Mouse (Mus musculus) c-Kit-positive CD71-positive TER-119-positive erythroid progenitor cells, embryonic 14.5 days (primary cell): Measurements from ENCODE around the gene Nt5c3b.

ENCODE experiments used
- DNase-seq: peaks from one replicate; pipeline ENCODE4 v3.0.0-alpha.2; 2013; ENCODE audit warnings: low spot score

Nt5c3b gene

GRCm38 (mm10) chr11:100426820-100427219 is 14.8 kb downstream of the Nt5c3b start:
- no peak for DNase-seq

GRCm38 (mm10) chr11:100425851-100426250 is 15.8 kb downstream of the Nt5c3b start:
- peak; percentile 78 for DNase-seq

- DNase-seq = no peak
Measured at GRCm38 (mm10) chr11:100423836-100424235, 17.8 kb downstream of the Nt5c3b start.

GRCm38 (mm10) chr11:100421537-100421936 is 20.1 kb downstream of the Nt5c3b start:
- DNase-seq = no peak

- no peak for DNase-seq
Measured at GRCm38 (mm10) chr11:100414914-100415822, 26.4 kb downstream of the Nt5c3b start, which contains the start of gene Fkbp10. Fkbp10 (plus strand) TSS chr11:100415697.

GRCm38 (mm10) chr11:100414021-100414913 is 27.3 kb downstream of the Nt5c3b start, which contains the start of gene P3h4:
P3h4 (minus strand) TSS chr11:100414836.
- no peak for DNase-seq

- no peak for DNase-seq
Measured at GRCm38 (mm10) chr11:100413541-100413940, 28.1 kb downstream of the Nt5c3b start.

GRCm38 (mm10) chr11:100411736-100412135 is 29.9 kb downstream of the Nt5c3b start:
- DNase-seq = no peak

GRCm38 (mm10) chr11:100409686-100410085 is 31.9 kb downstream of the Nt5c3b start:
- no peak for DNase-seq

- no peak for DNase-seq
Measured at GRCm38 (mm10) chr11:100408835-100409462, 32.7 kb downstream of the Nt5c3b start.

GRCm38 (mm10) chr11:100408076-100408834 is 33.4 kb downstream of the Nt5c3b start:
- peak; percentile 34 for DNase-seq

GRCm38 (mm10) chr11:100406995-100407705 is 34.5 kb downstream of the Nt5c3b start:
- DNase-seq = no peak

GRCm38 (mm10) chr11:100406273-100406672 is 35.3 kb downstream of the Nt5c3b start:
- DNase-seq = no peak

GRCm38 (mm10) chr11:100404456-100405074 is 37.0 kb downstream of the Nt5c3b start:
- no peak for DNase-seq

GRCm38 (mm10) chr11:100403445-100404134 is 38.0 kb downstream of the Nt5c3b start:
- DNase-seq = no peak

GRCm38 (mm10) chr11:100402682-100403081 is 38.9 kb downstream of the Nt5c3b start:
- no peak for DNase-seq

GRCm38 (mm10) chr11:100402240-100402639 is 39.4 kb downstream of the Nt5c3b start:
- no peak for DNase-seq

GRCm38 (mm10) chr11:100400842-100401241 is 40.8 kb downstream of the Nt5c3b start:
- no peak for DNase-seq

- DNase-seq = no peak
Measured at GRCm38 (mm10) chr11:100399727-100400538, 41.7 kb downstream of the Nt5c3b start.
